Mouse (Mus musculus): ENCODE results near the gene Ift57. TPM values are rescaled to one million over a fixed set of nuclear protein-coding genes. Genes with fewer than 3 reads are reported as not detected.

Ift57 gene
- total and polyA plus RNA-seq, 2 experiments from 2014 or later = 11.8 to 19.2 TPM

DNA sequence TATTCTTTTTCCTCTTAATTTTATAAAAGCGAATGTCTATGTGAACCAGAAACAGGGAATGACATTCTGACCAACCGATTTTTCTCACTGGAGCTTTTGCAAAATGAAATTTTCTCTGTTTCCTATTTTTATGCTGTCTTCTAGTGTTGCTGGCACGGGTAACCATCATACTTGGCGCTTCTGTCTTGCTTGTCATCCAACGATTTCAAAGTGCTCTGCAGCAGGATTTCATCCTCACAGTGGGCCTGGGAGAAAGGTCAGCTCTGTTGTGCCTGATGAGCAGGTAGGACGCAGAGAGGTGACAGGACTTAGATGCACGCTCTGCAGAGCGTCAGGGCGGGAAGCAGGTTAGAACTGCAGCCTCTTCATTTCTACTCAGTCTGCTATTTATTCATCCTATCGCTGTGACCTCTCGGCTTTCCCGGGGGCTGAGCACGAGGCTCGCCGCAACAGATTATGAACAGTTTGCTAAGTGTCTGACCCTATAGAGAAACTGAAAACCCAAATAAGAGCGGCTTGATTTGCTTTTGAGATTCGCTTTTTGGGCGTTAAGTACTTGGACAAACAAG lies 108.9 kb downstream of the Ift57 start:
- WGBS = 79% methylated on average over 18 of the region's 18 CpGs
- Histone ChIP-seq H3K9ac (replicated peaks; ENCODE audit: low read depth, low read length) (no peak overlapping the region), H3K27ac (ENCODE audit: low read depth) (no peak overlapping the region), H3K4me1 (ENCODE audit: control insufficient read depth, insufficient read depth) (peaks cover 10% of the 10 kb centered on the region; the same call in 1 of the 2 replicates), H3K4me2 (ENCODE audit: low read depth, low read length) (no peak overlapping the region), H3K27me3 (ENCODE audit: control insufficient read depth, insufficient read depth, low read length) (no peaks in the 10 kb centered on the region), H3K4me3 (ENCODE audit: low read depth, low read length) (no peak overlapping the region), H3K9me3 (replicated peaks; ENCODE audit: control insufficient read depth, low read length) (no peaks in the 10 kb centered on the region), H3K36me3 (replicated peaks; ENCODE audit: control insufficient read depth, insufficient read depth, low read length) (no peaks in the 10 kb centered on the region)
- no peak for TF ChIP-seq EP300 (IDR thresholded peaks at IDR 0.05; ENCODE audit: low read depth)
- no peak for ATAC-seq (ENCODE audit: insufficient read depth, low read depth)
- no peak for DNase-seq (ENCODE audit: low spot score)

DNA sequence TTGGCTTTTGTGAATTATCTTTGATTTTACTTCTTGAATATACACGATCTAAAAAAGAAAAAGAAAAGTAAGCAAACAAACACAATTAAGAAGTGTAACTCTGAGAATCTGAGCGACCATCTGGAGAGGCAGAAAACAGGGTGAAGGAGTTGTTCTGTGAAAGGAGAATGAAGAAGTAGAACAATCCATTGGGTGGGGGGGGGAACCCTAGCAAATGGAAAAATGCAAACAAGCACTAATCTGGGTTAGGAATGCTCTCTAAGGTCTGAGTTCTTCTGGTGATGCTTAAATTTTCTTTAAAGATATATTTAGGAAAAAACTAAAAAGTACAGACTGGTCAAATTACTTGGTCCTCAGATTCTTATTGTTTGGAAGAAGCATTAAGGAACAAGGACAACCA lies 112.9 kb downstream of the Ift57 start:
- H3K27me3 ChIP-seq (ENCODE audit: control insufficient read depth, insufficient read depth, low read length) = no peaks in the 10 kb centered on the region
- no peak overlapping the region for H3K4me2 ChIP-seq (ENCODE audit: low read depth, low read length)
- no peak overlapping the region for H3K27ac ChIP-seq (ENCODE audit: low read depth)
- ATAC-seq (ENCODE audit: insufficient read depth, low read depth) (no peak), DNase-seq (ENCODE audit: low spot score) (no peak)
- TF ChIP-seq CTCF (IDR thresholded peaks at IDR 0.05; ENCODE audit: low read depth) (no peak), EP300 (IDR thresholded peaks at IDR 0.05; ENCODE audit: low read depth) (no peak)
- no peak overlapping the region for H3K9ac ChIP-seq (replicated peaks; ENCODE audit: low read depth, low read length)
- no peaks in the 10 kb centered on the region for H3K9me3 ChIP-seq (replicated peaks; ENCODE audit: control insufficient read depth, low read length)
- no peak overlapping the region for H3K4me3 ChIP-seq (ENCODE audit: low read depth, low read length)
- 82% methylated on average over 2 of the region's 2 CpGs for WGBS
- H3K4me1 ChIP-seq (ENCODE audit: control insufficient read depth, insufficient read depth) = no peaks in the 10 kb centered on the region
- no peaks in the 10 kb centered on the region for H3K36me3 ChIP-seq (replicated peaks; ENCODE audit: control insufficient read depth, insufficient read depth, low read length)

DNA sequence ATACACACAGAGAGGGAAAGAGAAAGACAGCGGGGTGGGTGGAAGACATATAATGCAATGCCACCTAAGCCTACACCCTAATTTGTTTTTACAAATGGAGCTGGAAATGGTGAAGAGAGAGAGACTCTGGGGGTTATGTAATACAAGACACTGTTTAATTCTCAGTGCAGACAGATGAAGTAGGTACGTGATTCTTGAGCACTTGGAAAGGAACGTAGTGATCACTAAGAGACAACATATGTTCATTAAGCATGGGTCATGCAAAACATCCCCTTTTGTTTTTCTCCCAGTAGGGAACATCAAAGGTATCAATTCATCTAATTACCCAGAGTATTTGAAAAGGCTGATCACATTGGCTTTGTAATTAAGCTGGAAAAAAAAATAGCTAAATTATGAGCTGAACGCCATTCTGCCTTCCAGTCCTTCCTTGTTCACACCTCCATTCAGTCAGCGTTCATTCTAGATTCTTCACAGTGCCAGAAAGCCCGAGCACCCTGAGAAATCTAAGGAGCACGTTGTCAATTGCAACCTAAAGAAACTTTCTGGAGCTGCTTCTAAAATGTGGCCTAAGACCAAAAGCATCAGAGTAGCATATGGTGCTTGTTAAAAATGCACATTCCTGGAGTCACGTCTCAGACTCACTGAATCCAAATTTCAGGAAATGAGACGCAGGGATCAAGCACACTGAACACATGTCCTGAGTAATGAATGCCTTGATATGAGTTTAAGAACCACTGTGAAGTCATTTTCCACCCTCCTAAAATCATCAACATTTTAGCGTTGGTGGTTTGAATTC lies 114.0 kb downstream of the Ift57 start:
- H3K4me1 ChIP-seq (ENCODE audit: control insufficient read depth, insufficient read depth) = no peaks in the 10 kb centered on the region
- H3K9me3 ChIP-seq (replicated peaks; ENCODE audit: control insufficient read depth, low read length) = no peaks in the 10 kb centered on the region
- no peaks in the 10 kb centered on the region for H3K27me3 ChIP-seq (ENCODE audit: control insufficient read depth, insufficient read depth, low read length)
- H3K4me2 ChIP-seq (ENCODE audit: low read depth, low read length) = no peak overlapping the region
- 77% methylated on average over 10 of the region's 10 CpGs for WGBS
- ATAC-seq (ENCODE audit: insufficient read depth, low read depth) = no peak
- DNase-seq (ENCODE audit: low spot score) = no peak
- H3K4me3 ChIP-seq (ENCODE audit: low read depth, low read length) = no peak overlapping the region
- TF ChIP-seq CTCF (IDR thresholded peaks at IDR 0.05; ENCODE audit: low read depth) = no peak
- no peak for TF ChIP-seq EP300 (IDR thresholded peaks at IDR 0.05; ENCODE audit: low read depth)
- H3K9ac ChIP-seq (replicated peaks; ENCODE audit: low read depth, low read length) = no peak overlapping the region
- no peak overlapping the region for H3K27ac ChIP-seq (ENCODE audit: low read depth)
- H3K36me3 ChIP-seq (replicated peaks; ENCODE audit: control insufficient read depth, insufficient read depth, low read length) = no peaks in the 10 kb centered on the region

DNA sequence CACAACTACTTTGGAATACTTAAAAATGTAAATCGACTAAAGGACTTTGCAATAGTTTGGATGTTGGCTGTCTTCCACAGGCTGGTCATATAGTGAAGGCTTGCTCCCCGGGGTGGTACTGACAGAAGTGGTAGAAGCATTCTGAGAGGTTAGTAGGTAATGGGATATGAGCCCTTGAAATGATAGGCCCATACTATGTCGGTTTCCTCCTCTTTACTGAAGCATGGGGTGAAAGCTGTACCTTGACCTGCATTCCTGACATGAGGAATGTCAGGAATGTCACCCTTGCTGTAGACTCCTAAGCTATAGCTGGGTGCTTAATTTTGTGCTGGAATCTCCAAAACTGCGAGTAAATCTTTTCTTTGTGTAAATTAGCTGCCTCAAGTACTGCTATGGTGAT lies 115.4 kb downstream of the Ift57 start:
- H3K27ac ChIP-seq (ENCODE audit: low read depth) = no peak overlapping the region
- H3K4me1 ChIP-seq (ENCODE audit: control insufficient read depth, insufficient read depth) = no peaks in the 10 kb centered on the region
- TF ChIP-seq CTCF (IDR thresholded peaks at IDR 0.05; ENCODE audit: low read depth) = no peak
- no peak for TF ChIP-seq EP300 (IDR thresholded peaks at IDR 0.05; ENCODE audit: low read depth)
- WGBS = 57% methylated on average over 4 of the region's 4 CpGs
- H3K9me3 ChIP-seq (replicated peaks; ENCODE audit: control insufficient read depth, low read length) = no peaks in the 10 kb centered on the region
- no peaks in the 10 kb centered on the region for H3K36me3 ChIP-seq (replicated peaks; ENCODE audit: control insufficient read depth, insufficient read depth, low read length)
- H3K4me3 ChIP-seq (ENCODE audit: low read depth, low read length) = no peak overlapping the region
- no peaks in the 10 kb centered on the region for H3K27me3 ChIP-seq (ENCODE audit: control insufficient read depth, insufficient read depth, low read length)
- no peak overlapping the region for H3K9ac ChIP-seq (replicated peaks; ENCODE audit: low read depth, low read length)
- DNase-seq (ENCODE audit: low spot score) = no peak
- no peak overlapping the region for H3K4me2 ChIP-seq (ENCODE audit: low read depth, low read length)
- no peak for ATAC-seq (ENCODE audit: insufficient read depth, low read depth)

Other genes starting within 250 kb of the Ift57 start
- 32.9 and 50.7 TPM in 2 replicates for gene Cd47, start 101.3 kb downstream of the Ift57 start, total RNA-seq (2014; rRNA removed; ENCODE audit: low replicate concordance)
- gene Cd47, start 101.3 kb downstream of the Ift57 start, polyA plus RNA-seq (2015; fragmentation: Nextera tagmentation; extraction: Ambion mirVana) = 77.8 and 82.0 TPM in 2 replicates

Data from heart, postnatal 0 days (tissue).